Mouse (Mus musculus): ENCODE data around the gene Cdip1. TPM values are rescaled to one million over a fixed set of nuclear protein-coding genes. Genes with fewer than 3 reads are reported as not detected.

Gene Cdip1
- total RNA-seq, 2 experiments from 2014 or later: 65.3 to 66.9 TPM

- intact Hi-C loops (cut with DNase I): no loop called here
- no peak for DNase-seq (ENCODE audit: low spot score)
Measured at GRCm38 (mm10) chr16:4725266-4725665, 64.8 kb downstream of the Cdip1 start.

GRCm38 (mm10) chr16:4722915-4723209, 67.2 kb downstream of the Cdip1 start:
- intact Hi-C loops (cut with DNase I): no loop called here
- DNase-seq (ENCODE audit: low spot score): no peak

GRCm38 (mm10) chr16:4722128-4722914, 67.8 kb downstream of the Cdip1 start:
- DNase-seq (ENCODE audit: low spot score): no peak
- intact Hi-C loops (cut with DNase I): no loop called here

DNA sequence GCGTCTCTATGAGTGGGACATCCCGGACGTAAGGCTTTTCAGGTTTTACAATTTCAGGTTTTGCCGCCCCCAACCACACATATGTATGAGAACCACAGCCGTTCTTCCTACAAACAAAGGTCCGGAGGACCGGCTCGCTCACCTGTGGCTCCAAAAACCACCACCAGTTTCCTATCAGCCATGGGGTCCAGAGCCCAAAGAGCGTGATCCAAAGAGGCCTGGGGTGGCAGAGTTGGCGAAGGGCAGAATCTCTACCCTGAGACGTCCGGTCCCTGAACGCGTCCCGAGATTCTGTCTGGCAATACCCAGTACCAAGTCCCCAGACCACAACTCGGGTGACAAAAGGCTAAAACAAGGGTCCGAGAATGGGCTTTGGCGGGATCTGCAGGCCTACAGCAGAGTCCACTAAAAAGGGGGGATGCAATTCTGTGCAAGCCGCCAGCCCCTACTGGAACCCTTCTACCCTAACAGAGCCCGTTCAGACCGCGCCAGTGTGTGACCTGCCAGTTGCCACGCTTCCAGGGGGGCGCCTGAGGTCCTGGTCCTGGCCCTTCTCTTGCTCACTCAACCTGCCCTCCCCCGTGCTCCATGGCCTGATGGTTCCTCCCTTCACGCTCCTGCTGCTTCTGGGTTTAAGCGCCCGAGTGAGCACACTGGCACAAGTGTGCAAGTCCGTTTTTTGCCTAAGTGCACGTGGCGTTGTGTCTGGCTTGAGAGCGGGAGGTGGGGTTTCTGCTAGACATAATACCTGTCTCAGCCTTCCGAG, 71.2 kb downstream of the Cdip1 start, which contains the start of gene Nmral1:
Nmral1 (minus strand) TSS at position 604 of the 766 bp plus-strand sequence.
- intact Hi-C loops (cut with DNase I): loop anchor here (5.0 kb wide), 1 partner anchor 68 kb away; no protein-coding TSS in a partner anchor
- DNase-seq (ENCODE audit: low spot score): no peak

DNA sequence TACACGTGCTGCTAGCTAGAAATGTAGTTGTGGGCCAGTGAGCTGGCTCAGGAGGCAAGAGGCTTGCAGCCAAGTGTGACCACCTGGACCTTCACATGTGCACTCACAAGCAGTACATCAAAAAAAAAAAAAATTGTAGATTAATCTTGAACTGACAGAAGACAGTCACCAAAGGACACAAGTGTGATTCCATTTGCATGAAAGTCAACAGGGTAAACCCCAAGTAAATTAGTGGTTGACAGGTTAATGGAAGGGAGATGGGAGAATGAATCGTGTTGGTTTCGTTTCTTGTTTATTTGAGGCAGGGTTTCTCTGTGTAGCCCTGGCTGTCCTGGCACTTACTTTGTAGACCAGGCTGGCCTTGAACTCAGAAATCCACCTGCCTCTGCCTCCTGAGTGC, 72.2 kb downstream of the Cdip1 start:
- no peak for DNase-seq (ENCODE audit: low spot score)
- intact Hi-C loops (cut with DNase I): loop anchor here (5.0 kb wide), 1 partner anchor 69 kb away; no protein-coding TSS in a partner anchor

DNA sequence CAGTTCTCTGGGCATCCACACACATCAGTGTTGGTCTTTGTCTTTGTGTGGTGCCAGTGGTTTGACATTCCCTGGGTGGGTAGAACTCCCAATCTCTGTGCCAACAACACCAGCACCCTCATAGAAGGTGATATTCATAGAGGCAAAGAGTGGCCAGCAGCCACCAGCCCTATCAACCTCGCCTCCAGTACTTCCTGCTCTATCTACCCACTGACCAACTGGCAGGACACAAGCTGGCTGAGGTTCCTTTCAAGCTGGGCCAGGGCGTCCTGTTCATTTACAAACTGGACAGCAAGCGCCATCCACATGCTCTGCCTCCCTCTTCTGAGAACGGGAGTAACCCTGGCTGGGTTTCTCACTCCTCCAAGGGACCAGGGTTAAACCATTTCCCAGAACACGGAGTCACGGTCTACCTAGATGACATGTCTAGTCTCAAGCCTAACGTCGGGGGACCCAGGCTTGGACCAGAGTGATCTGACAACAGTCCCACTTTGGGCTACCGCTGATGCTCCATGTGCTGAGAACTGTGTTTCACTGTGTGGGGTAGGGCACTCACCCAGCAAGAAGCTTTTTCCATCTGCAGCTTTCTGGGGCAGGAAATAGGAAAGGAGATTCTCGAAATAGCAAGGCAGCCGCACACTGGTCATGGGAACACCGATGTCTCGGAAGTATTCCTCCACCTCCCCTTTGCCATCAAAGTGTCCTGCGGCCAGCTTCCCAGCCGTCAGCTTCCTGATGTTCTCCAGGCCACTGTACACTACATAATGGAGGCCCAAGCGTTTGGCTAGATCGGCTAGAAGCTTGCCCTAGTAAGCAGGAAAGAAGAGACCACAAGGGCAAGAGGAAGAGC, 76.0 kb downstream of the Cdip1 start:
- DNase-seq (ENCODE audit: low spot score): peak; percentile 16
- intact Hi-C loops (cut with DNase I): no loop called here

DNA sequence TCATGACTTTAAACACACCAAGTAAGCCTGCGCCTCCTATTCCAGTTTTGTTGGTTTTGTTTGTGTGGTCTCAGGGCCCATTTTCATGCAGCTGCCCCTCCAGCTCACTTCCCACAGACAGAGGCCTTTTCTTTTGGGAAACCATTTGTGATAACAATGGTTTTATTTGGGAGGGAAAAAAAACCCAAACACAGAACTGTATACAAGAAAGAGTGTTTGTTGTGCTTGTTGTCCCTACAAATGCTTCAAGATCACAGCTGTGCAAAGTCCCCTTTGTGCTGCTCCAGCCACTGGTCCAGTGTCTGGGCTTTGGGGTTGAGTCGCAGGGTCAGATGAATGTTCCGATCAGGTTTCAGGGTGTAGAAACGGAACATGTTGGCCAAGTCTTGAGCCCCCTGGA, 78.9 kb downstream of the Cdip1 start:
- intact Hi-C loops (cut with DNase I): no loop called here
- no peak for DNase-seq (ENCODE audit: low spot score)

DNA sequence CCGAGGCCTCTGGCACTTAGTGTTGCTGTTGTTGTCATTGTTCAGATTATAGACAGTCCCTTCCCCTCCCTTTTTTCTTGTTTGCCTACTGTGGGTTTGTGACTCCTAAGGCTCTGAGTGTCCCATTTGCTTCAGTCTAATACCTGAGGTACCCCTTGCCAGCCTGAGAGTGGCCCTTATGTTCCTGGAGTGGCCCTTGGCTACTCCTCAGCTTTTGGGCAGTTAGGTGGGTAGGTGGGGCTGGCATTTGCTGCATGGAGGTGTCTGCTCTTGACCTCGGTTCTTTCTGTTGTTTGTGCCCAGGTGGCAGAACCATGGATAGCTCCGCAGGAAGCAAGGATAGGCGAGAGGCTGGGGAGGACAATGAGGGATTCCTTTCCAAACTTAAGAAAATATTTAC, 84.6 kb downstream of the Cdip1 start:
- DNase-seq (ENCODE audit: low spot score): no peak
- intact Hi-C loops (cut with DNase I): no loop called here

DNA sequence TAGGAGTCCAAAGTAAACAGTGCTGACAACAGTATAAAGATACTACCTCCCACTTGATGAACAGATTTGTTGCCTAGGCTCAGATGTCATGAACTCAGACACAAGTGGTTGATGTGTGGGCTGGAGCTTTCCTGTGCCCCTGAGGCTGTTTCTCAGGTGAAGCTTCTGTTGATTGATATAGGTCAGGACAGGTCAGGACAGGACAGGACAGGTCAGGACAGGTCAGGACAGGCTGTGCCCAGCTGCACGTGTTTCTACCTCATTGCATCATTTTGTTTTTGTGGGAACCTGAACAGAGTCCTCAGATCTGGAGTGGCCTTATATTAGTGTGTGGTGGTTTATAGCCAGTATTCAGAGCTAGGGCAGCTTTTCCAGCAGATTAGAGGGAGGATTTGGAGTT, 87.4 kb downstream of the Cdip1 start:
- DNase-seq (ENCODE audit: low spot score): no peak
- intact Hi-C loops (cut with DNase I): loop anchor here (5.0 kb wide), 1 partner anchor 160 kb away; no protein-coding TSS in a partner anchor

DNA sequence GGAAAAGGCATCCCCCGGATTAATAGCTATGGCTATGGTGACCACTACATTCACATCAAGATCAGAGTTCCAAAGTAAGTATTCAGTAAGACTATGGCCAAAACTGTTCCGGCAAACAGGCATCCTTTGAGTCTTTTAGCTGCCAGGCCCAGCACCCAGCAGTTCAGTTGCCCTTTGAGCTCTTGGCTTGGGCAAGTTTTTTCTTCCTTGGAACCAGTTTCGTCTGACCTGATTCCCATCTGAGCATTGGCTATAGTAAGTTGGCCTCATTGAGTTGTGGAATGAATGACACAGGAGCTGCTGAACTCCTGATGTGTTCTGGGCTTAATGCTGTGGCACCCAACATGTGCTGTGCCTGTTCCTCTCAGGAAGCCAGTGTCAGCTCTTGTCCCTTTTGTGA, 88.9 kb downstream of the Cdip1 start:
- DNase-seq (ENCODE audit: low spot score): no peak
- intact Hi-C loops (cut with DNase I): loop anchor here (5.0 kb wide), 1 partner anchor 161 kb away; no protein-coding TSS in a partner anchor

Other genes starting within 250 kb of the Cdip1 start
- gene Srl, start 248.5 kb downstream of the Cdip1 start, total RNA-seq (2021): 1,000 to 10,000 TPM; 1,004 to 1,109 TPM
- 1 to 10 TPM; 3.5 to 4.2 TPM for gene Tfap4, start 230.4 kb downstream of the Cdip1 start, total RNA-seq (2021)
- 10 to 100 TPM; 16.6 to 20.3 TPM for gene Glis2, start 195.6 kb downstream of the Cdip1 start, total RNA-seq (2021)
- 100 to 1,000 TPM; 129 to 141 TPM for gene Pam16, start 165.3 kb downstream of the Cdip1 start, total RNA-seq (2021)
- 10 to 100 TPM in 1 of 2 experiments, 1 to 10 TPM in 1; 9.8 to 12.0 TPM for gene Vasn, start 150.4 kb downstream of the Cdip1 start, total RNA-seq (2021)
- gene Dnaja3, start 150.3 kb downstream of the Cdip1 start, total RNA-seq (2021): 100 to 1,000 TPM; 149 TPM
- 10 to 100 TPM; 12.6 to 16.1 TPM for gene Coro7, start 110.5 kb downstream of the Cdip1 start, total RNA-seq (2021)
- gene Nmral1, start 70.9 kb downstream of the Cdip1 start, total RNA-seq (2021): 1 to 10 TPM; 2.4 to 2.7 TPM
- 10 to 100 TPM; 73.5 to 75.5 TPM for gene Hmox2, start 63.9 kb downstream of the Cdip1 start, total RNA-seq (2021)
- not detected for gene 4930562C15Rik, start 45.1 kb upstream of the Cdip1 start, total RNA-seq (2021)
- 10 to 100 TPM; 20.2 to 20.9 TPM for gene Ubald1, start 90.0 kb upstream of the Cdip1 start, total RNA-seq (2021)
- 100 to 1,000 TPM; 147 to 148 TPM for gene Mgrn1, start 96.0 kb upstream of the Cdip1 start, total RNA-seq (2021)
- gene Nudt16l1, start 148.5 kb upstream of the Cdip1 start, total RNA-seq (2021): 10 to 100 TPM; 20.5 to 24.3 TPM
- 10 to 100 TPM; 13.8 to 14.1 TPM for gene Anks3, start 173.9 kb upstream of the Cdip1 start, total RNA-seq (2021)
- gene Sept12, start 207.6 kb upstream of the Cdip1 start, total RNA-seq (2021): not detected
- gene Smim22, start 217.0 kb upstream of the Cdip1 start, total RNA-seq (2021): not detected
- gene Rogdi, start 223.3 kb upstream of the Cdip1 start, total RNA-seq (2021): 10 to 100 TPM; 20.8 to 22.4 TPM